Mouse (Mus musculus) CD4-positive naive resting alpha-beta T cell, adult 76 days (primary cell): ENCODE measurements around the gene Smim26. TPM values are rescaled to one million over a fixed set of nuclear protein-coding genes. Genes with fewer than 3 reads are reported as not detected.

Experiments
- total RNA-seq: library from RNA; stranded (reverse); gene quantifications from one replicate; pipeline ENCODE4 v1.2.4, GENCODE M21; 2023

Gene Smim26
- total RNA-seq = 10.5 TPM

GRCm38 (mm10) chr2:144593951-144594651 lies at the start of gene Smim26:
Smim26 (plus strand) TSS chr2:144594054.

GRCm38 (mm10) chr2:144550529-144550928 lies 43.3 kb upstream of the Smim26 start, which contains the start of gene Rbbp9:
Rbbp9 (minus strand) TSS chr2:144550869.

GRCm38 (mm10) chr2:144555820-144556552 lies 37.9 kb upstream of the Smim26 start, which contains the start of gene Sec23b:
Sec23b (plus strand) TSS chr2:144556229.

DNA sequence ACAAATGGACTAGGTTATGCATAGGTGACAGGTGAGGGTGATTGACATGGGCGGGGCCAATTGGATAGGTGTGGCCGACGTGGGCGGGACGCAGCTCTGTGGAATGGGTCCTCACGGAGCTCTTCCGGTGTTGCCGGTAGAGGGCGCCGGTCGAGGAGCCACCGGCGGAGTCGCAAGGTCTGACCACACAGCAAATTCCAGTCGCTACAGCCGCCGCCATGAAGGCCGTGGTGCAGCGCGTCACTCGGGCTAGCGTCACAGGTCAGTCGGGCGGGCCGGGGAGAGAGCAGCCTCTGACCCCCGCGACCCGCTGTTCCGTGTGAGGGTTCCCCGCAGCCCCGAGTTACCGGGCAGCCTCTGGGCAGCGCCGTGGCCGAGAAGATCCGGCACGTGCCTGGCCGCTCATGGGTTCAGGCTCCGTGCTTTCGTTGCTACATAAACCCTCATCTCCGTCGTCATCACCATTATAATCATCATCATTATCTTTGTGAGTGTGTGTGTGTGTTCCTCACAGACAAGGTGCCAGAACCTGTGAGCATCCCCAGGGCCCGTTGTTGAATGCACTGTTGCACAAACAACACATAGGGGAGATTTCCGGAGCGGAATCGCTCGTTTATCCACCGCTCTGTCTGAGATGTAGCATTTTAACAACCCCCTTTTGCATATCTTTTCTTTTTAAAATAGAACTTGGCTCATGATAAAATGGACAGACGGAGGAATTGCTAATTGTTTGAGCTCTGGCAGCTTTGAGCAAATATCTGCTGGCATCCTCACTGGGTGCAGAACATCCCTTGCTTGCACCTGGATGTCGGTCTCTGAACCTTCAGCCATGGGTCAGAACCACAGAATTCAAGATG lies 6.2 kb downstream of the Smim26 start, which contains the start of gene Dtd1:
TSS of gene Dtd1 (plus strand) at position 67 of the 857 bp plus-strand sequence.

Other genes starting within 250 kb of the Smim26 start
- gene Kat14, start 225.1 kb upstream of the Smim26 start, total RNA-seq = 30.7 TPM
- gene Pet117, start 225.1 kb upstream of the Smim26 start, total RNA-seq = not detected
- gene Dzank1, start 66.6 kb upstream of the Smim26 start, total RNA-seq = 0.97 TPM
- 40.3 TPM for gene Polr3f, start 66.3 kb upstream of the Smim26 start, total RNA-seq
- gene Rbbp9, start 43.2 kb upstream of the Smim26 start, total RNA-seq = 2.6 TPM
- gene Sec23b, start 37.8 kb upstream of the Smim26 start, total RNA-seq = 66.7 TPM
- gene Dtd1, start 5.8 kb downstream of the Smim26 start, total RNA-seq = 25.9 TPM
- gene Scp2d1, start 229.6 kb downstream of the Smim26 start, total RNA-seq = not detected